Mouse (Mus musculus) spleen, adult 2 months (tissue): ENCODE results near the gene Myo1h. TPM values are rescaled to one million over a fixed set of nuclear protein-coding genes. Genes with fewer than 3 reads are reported as not detected.

Experiments used
- DNase-seq, 2 experiments: peaks; one replicate each; pipeline versions ENCODE4 v3.0.0 to v3.0.0-alpha.2; 2012 to 2021; ENCODE audit warnings: low spot score in 2 of 2, low read depth in 1 of 2
- H3K27ac ChIP-seq: fragments of 200-500 bp; 2 replicates; pipeline ENCODE4 v1.5.1; 2012; ENCODE audit warnings: low read length, inconsistent platforms; ENCODE audit not compliant: insufficient read depth
- H3K27me3 ChIP-seq: fragments of 200-500 bp; 2 replicates; pipeline ENCODE4 v1.6.1; 2012; ENCODE audit warnings: mild to moderate bottlenecking, moderate library complexity, low read length, inconsistent platforms; ENCODE audit not compliant: control insufficient read depth, insufficient read depth
- H3K36me3 ChIP-seq: fragments of 200-500 bp; 2 replicates; pipeline ENCODE4 v1.6.1; 2012; ENCODE audit warnings: mild to moderate bottlenecking, low read length, inconsistent platforms; ENCODE audit not compliant: control insufficient read depth, insufficient read depth
- H3K4me1 ChIP-seq: fragments of 200-500 bp; 2 replicates; pipeline ENCODE4 v1.6.1; 2011; ENCODE audit warnings: inconsistent platforms; ENCODE audit not compliant: control insufficient read depth, insufficient read depth, insufficient read length
- H3K4me3 ChIP-seq: fragments of 200-500 bp; 2 replicates; pipeline ENCODE4 v1.5.1; 2011; ENCODE audit warnings: mild to moderate bottlenecking, inconsistent platforms; ENCODE audit not compliant: insufficient read depth, insufficient read length; ENCODE audit errors: extremely low read depth
- CTCF ChIP-seq: fragments of 200-500 bp; IDR thresholded peaks from 2 replicates; pipeline ENCODE4 v1.5.1; 2011; ENCODE audit warnings: mild to moderate bottlenecking, inconsistent platforms; ENCODE audit not compliant: insufficient read depth, insufficient read length, insufficient replicate concordance; ENCODE audit errors: extremely low read depth
- POLR2A ChIP-seq: fragments of 200-500 bp; IDR thresholded peaks from 2 replicates; pipeline ENCODE4 v1.6.1; 2011; ENCODE audit warnings: low read depth, low read length, inconsistent platforms
- WGBS: fragments of 180-500 bp; shearing (Covaris S2); methylation state at CpG from one replicate; pipeline ENCODE4 v1.1.7; 2018; 5-methylcytosine and 5-hydroxymethylcytosine counted together
- polyA plus RNA-seq: library from polyadenylated mRNA; depleted of rRNA; stranded (reverse); fragments of >200 nt; gene quantifications from 2 replicates; pipeline ENCODE4 v1.2.3, GENCODE M21; 2012

Myo1h gene
- polyA plus RNA-seq, 1 experiment: 1.7 TPM

DNA sequence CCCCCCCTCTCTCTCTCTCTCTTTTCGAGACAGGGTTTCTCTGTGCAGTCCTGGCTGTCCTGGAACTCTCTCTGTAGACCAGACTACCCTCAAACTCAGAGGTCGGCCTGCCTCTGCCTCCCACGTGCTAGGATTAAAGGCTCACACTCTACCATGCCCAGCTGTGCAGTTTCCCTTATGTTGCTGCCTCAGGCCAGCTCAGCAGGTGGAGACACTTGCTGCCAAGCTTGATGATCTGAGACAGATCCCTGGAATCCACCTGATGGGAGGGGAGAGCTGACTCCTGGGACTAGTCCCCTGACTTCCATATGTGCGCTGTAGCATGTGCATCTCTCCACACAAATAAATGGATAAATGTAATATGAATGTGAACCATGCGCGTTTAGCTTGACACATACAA is 14.2 kb downstream of the Myo1h start:
- WGBS: 72% methylated on average over 6 of the region's 6 CpGs

DNA sequence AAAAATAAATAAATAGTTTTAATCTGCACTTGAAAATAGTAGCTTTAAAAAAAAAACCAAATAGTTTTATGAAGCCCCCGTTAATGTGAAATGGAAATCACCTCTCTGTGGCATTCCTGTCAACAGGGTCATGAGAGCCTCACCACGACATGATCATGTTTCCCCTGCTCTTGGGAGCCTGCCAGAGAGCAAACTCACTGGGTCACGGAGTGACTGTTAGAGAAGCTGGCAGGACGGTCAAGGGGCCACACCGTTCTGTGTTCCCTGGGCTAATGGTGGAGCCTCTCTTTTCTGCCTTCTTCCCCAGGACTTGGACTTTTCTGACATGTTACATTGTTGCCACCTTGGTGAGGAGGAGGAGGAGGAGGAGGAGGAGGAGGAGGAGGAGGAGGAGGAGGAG is 17.5 kb downstream of the Myo1h start:
- Histone ChIP-seq H3K27me3 (no peaks in the 10 kb centered on the region), H3K4me1 (no peaks in the 10 kb centered on the region), H3K36me3 (no peaks in the 10 kb centered on the region), H3K4me3 (no peak overlapping the region), H3K27ac (no peak overlapping the region)
- no peak for TF ChIP-seq CTCF
- TF ChIP-seq POLR2A: no peak
- DNase-seq: no peak
- WGBS: 63% methylated on average over 5 of the region's 5 CpGs

More for the DNA sequence above, 14.2 kb downstream of the Myo1h start:
- H3K27ac ChIP-seq: no peak overlapping the region
- no peaks in the 10 kb centered on the region for H3K27me3 ChIP-seq
- DNase-seq: no peak
- H3K4me3 ChIP-seq: no peak overlapping the region
- H3K36me3 ChIP-seq: no peaks in the 10 kb centered on the region
- no peaks in the 10 kb centered on the region for H3K4me1 ChIP-seq
- no peak for TF ChIP-seq CTCF
- no peak for TF ChIP-seq POLR2A

GRCm38 (mm10) chr5:114308765-114309679 is 20.1 kb downstream of the Myo1h start:
- H3K4me3 ChIP-seq: no peak overlapping the region
- no peaks in the 10 kb centered on the region for H3K36me3 ChIP-seq
- H3K4me1 ChIP-seq: no peaks in the 10 kb centered on the region
- H3K27me3 ChIP-seq: no peaks in the 10 kb centered on the region
- no peak overlapping the region for H3K27ac ChIP-seq
- DNase-seq: peak in 1 of 2 experiments; percentile 28
- WGBS: 59% methylated on average over 18 of the region's 18 CpGs
- TF ChIP-seq CTCF (no peak), POLR2A (no peak)

GRCm38 (mm10) chr5:114309680-114310036 is 20.7 kb downstream of the Myo1h start:
- no peak overlapping the region for H3K4me3 ChIP-seq
- DNase-seq: no peak
- TF ChIP-seq CTCF (no peak), POLR2A (no peak)
- WGBS: 82% methylated on average over 11 of the region's 11 CpGs
- H3K27ac ChIP-seq: no peak overlapping the region
- no peaks in the 10 kb centered on the region for H3K36me3 ChIP-seq
- no peaks in the 10 kb centered on the region for H3K27me3 ChIP-seq
- no peaks in the 10 kb centered on the region for H3K4me1 ChIP-seq

- DNase-seq: peak; percentile 51 to 81
- TF ChIP-seq CTCF (no peak), POLR2A (peak; percentile 6; the same call in 1 of the 2 replicates)
- Histone ChIP-seq H3K27me3 (no peaks in the 10 kb centered on the region), H3K4me3 (peak overlapping the region; percentile 46; the same call in 1 of the 2 replicates), H3K27ac (peak overlapping the region; percentile 64), H3K36me3 (no peaks in the 10 kb centered on the region), H3K4me1 (no peaks in the 10 kb centered on the region)
- 9% methylated on average over 25 of the region's 25 CpGs for WGBS
Observed at GRCm38 (mm10) chr5:114323105-114323790, 34.3 kb downstream of the Myo1h start.

DNA sequence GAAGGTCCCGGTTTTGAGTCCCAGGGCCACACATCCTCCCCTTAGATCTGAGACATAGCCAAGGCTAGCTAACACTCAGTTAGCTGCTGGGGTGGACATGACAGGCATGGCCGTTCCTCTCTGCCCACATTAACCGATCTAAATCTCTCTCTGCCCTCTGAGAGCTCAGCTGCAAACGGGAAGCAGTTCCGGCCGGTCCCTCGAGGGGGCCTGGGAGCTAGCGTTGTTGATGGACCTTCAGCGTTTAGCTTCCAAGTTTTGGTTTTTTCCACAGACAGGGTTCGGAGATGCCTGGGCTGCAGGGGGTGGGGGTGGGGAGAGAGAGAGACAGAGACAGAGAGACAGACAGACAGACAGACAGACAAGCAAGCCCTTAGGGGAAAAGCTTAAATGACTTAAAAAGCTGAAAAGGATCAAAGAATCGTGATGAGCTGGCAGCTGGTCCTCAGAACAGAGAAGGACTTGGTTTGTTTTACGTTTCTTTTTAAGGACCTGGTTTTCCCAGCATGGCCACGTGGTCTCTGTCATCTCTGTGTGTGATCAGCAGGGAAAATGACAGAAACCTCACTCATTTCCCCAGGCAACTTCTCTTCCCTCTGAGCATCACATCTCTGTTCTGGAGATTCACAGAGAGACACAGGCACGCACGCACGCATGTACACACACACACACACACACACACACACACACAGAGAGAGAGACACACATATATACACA is 35.0 kb downstream of the Myo1h start:
- Histone ChIP-seq H3K27me3 (no peaks in the 10 kb centered on the region), H3K4me3 (peak overlapping the region; percentile 20; the same call in 1 of the 2 replicates), H3K36me3 (no peaks in the 10 kb centered on the region), H3K4me1 (no peaks in the 10 kb centered on the region), H3K27ac (peak overlapping the region; percentile 64; the same call in 1 of the 2 replicates)
- peak in 1 of 2 experiments; percentile 58 for DNase-seq
- WGBS: 24% methylated on average over 16 of the region's 16 CpGs
- TF ChIP-seq POLR2A (no peak), CTCF (peak; percentile 36; the same call in 1 of the 2 replicates)
